Mouse (Mus musculus): ENCODE measurements around the gene Nsmf. TPM values are rescaled to one million over a fixed set of nuclear protein-coding genes. Genes with fewer than 3 reads are reported as not detected.

The Nsmf gene
- total RNA-seq (2014; fragmentation: Nextera tagmentation) (28.5 and 36.4 TPM in 2 replicates), total RNA-seq (2017) (30.6 and 30.9 TPM in 2 replicates), polyA plus RNA-seq (2012) (29.5 and 29.7 TPM in 2 replicates)

- peak; percentile 81 for ATAC-seq (ENCODE audit: extremely low read depth, insufficient number of reproducible peaks, low FRiP score, poor library complexity, severe bottlenecking)
Observed at GRCm38 (mm10) chr2:25054221-25055067, at the start of gene Nsmf. TSS of gene Nsmf (plus strand) at chr2:25054355.

GRCm38 (mm10) chr2:25006767-25007166 is 47.4 kb upstream of the Nsmf start:
- Histone ChIP-seq H3K27me3 (ENCODE audit: insufficient read depth, low read length) (no peaks in the 10 kb centered on the region), H3K36me3 (replicated peaks) (peaks cover 40% of the 10 kb centered on the region), H3K4me1 (ENCODE audit: insufficient read depth, low read depth, low read length) (no peaks in the 10 kb centered on the region), H3K4me3 (ENCODE audit: low read depth, low read length) (no peak overlapping the region), H3K9me3 (replicated peaks) (no peaks in the 10 kb centered on the region)
- TF ChIP-seq GATA2 (IDR thresholded peaks at IDR 0.05; ENCODE audit: borderline replicate concordance, low read depth, low read length), result no peak
- no peak for TF ChIP-seq CTCF (IDR thresholded peaks at IDR 0.05; ENCODE audit: low read depth, low read length)
- TF ChIP-seq GATA1 (IDR thresholded peaks at IDR 0.05; ENCODE audit: borderline replicate concordance, low read length), result no peak
- no peak for TF ChIP-seq TAL1 (conservative IDR thresholded peaks at IDR 0.05; ENCODE audit: low read depth, low read length)
- TF ChIP-seq POLR2AphosphoS5 (IDR thresholded peaks at IDR 0.05; ENCODE audit: insufficient replicate concordance, low read depth, low read length), result no peak
- ATAC-seq (ENCODE audit: extremely low read depth, insufficient number of reproducible peaks, low FRiP score, poor library complexity, severe bottlenecking), result no peak
- no peak for DNase-seq (ENCODE audit: low spot score)

More at GRCm38 (mm10) chr2:25054221-25055067, at the start of gene Nsmf:
- no peak for TF ChIP-seq POLR2AphosphoS5 (IDR thresholded peaks at IDR 0.05; ENCODE audit: insufficient replicate concordance, low read depth, low read length)
- TF ChIP-seq CTCF (IDR thresholded peaks at IDR 0.05; ENCODE audit: low read depth, low read length), result no peak
- TF ChIP-seq GATA2 (IDR thresholded peaks at IDR 0.05; ENCODE audit: borderline replicate concordance, low read depth, low read length), result no peak
- TF ChIP-seq GATA1 (IDR thresholded peaks at IDR 0.05; ENCODE audit: borderline replicate concordance, low read length), result no peak
- no peak for TF ChIP-seq TAL1 (conservative IDR thresholded peaks at IDR 0.05; ENCODE audit: low read depth, low read length)
- Histone ChIP-seq H3K27me3 (ENCODE audit: insufficient read depth, low read length) (no peaks in the 10 kb centered on the region; the same call in 1 of the 2 replicates), H3K4me1 (ENCODE audit: insufficient read depth, low read depth, low read length) (peaks cover 22% of the 10 kb centered on the region), H3K9me3 (replicated peaks) (no peaks in the 10 kb centered on the region), H3K4me3 (ENCODE audit: low read depth, low read length) (peak within 1 kb of the TSS; percentile 77), H3K36me3 (replicated peaks) (peaks cover 85% of the 10 kb centered on the region)
- peak; percentile 85 for DNase-seq (ENCODE audit: low spot score)

GRCm38 (mm10) chr2:25008250-25008649 is 45.9 kb upstream of the Nsmf start:
- TF ChIP-seq POLR2AphosphoS5 (IDR thresholded peaks at IDR 0.05; ENCODE audit: insufficient replicate concordance, low read depth, low read length), result no peak
- TF ChIP-seq CTCF (IDR thresholded peaks at IDR 0.05; ENCODE audit: low read depth, low read length), result no peak
- no peak for TF ChIP-seq GATA1 (IDR thresholded peaks at IDR 0.05; ENCODE audit: borderline replicate concordance, low read length)
- no peak for TF ChIP-seq TAL1 (conservative IDR thresholded peaks at IDR 0.05; ENCODE audit: low read depth, low read length)
- no peak for TF ChIP-seq GATA2 (IDR thresholded peaks at IDR 0.05; ENCODE audit: borderline replicate concordance, low read depth, low read length)
- no peaks in the 10 kb centered on the region for H3K4me1 ChIP-seq (ENCODE audit: insufficient read depth, low read depth, low read length)
- peaks cover 36% of the 10 kb centered on the region for H3K36me3 ChIP-seq (replicated peaks)
- ATAC-seq (ENCODE audit: extremely low read depth, insufficient number of reproducible peaks, low FRiP score, poor library complexity, severe bottlenecking) (no peak), DNase-seq (ENCODE audit: low spot score) (no peak)
- H3K9me3 ChIP-seq (replicated peaks), result no peaks in the 10 kb centered on the region
- no peak overlapping the region for H3K4me3 ChIP-seq (ENCODE audit: low read depth, low read length)
- H3K27me3 ChIP-seq (ENCODE audit: insufficient read depth, low read length), result no peaks in the 10 kb centered on the region

GRCm38 (mm10) chr2:25022678-25023077 is 31.5 kb upstream of the Nsmf start:
- Histone ChIP-seq H3K27me3 (ENCODE audit: insufficient read depth, low read length) (no peaks in the 10 kb centered on the region), H3K36me3 (replicated peaks) (peaks cover 60% of the 10 kb centered on the region), H3K4me1 (ENCODE audit: insufficient read depth, low read depth, low read length) (peaks cover 4% of the 10 kb centered on the region; the same call in 1 of the 2 replicates), H3K4me3 (ENCODE audit: low read depth, low read length) (no peak overlapping the region), H3K9me3 (replicated peaks) (no peaks in the 10 kb centered on the region)
- TF ChIP-seq TAL1 (conservative IDR thresholded peaks at IDR 0.05; ENCODE audit: low read depth, low read length) (no peak), GATA1 (IDR thresholded peaks at IDR 0.05; ENCODE audit: borderline replicate concordance, low read length) (no peak), CTCF (IDR thresholded peaks at IDR 0.05; ENCODE audit: low read depth, low read length) (no peak), GATA2 (IDR thresholded peaks at IDR 0.05; ENCODE audit: borderline replicate concordance, low read depth, low read length) (no peak), POLR2AphosphoS5 (IDR thresholded peaks at IDR 0.05; ENCODE audit: insufficient replicate concordance, low read depth, low read length) (no peak)
- DNase-seq (ENCODE audit: low spot score), result no peak
- ATAC-seq (ENCODE audit: extremely low read depth, insufficient number of reproducible peaks, low FRiP score, poor library complexity, severe bottlenecking), result no peak

- H3K4me3 ChIP-seq (ENCODE audit: low read depth, low read length), result no peak overlapping the region
- H3K27me3 ChIP-seq (ENCODE audit: insufficient read depth, low read length), result no peaks in the 10 kb centered on the region
- DNase-seq (ENCODE audit: low spot score), result no peak
- no peaks in the 10 kb centered on the region for H3K9me3 ChIP-seq (replicated peaks)
- peaks cover 4% of the 10 kb centered on the region; the same call in 1 of the 2 replicates for H3K4me1 ChIP-seq (ENCODE audit: insufficient read depth, low read depth, low read length)
- TF ChIP-seq GATA2 (IDR thresholded peaks at IDR 0.05; ENCODE audit: borderline replicate concordance, low read depth, low read length) (no peak), CTCF (IDR thresholded peaks at IDR 0.05; ENCODE audit: low read depth, low read length) (no peak), POLR2AphosphoS5 (IDR thresholded peaks at IDR 0.05; ENCODE audit: insufficient replicate concordance, low read depth, low read length) (no peak), TAL1 (conservative IDR thresholded peaks at IDR 0.05; ENCODE audit: low read depth, low read length) (no peak), GATA1 (IDR thresholded peaks at IDR 0.05; ENCODE audit: borderline replicate concordance, low read length) (no peak)
- H3K36me3 ChIP-seq (replicated peaks), result peaks cover 54% of the 10 kb centered on the region
- no peak for ATAC-seq (ENCODE audit: extremely low read depth, insufficient number of reproducible peaks, low FRiP score, poor library complexity, severe bottlenecking)
Observed at GRCm38 (mm10) chr2:25025109-25025508, 29.0 kb upstream of the Nsmf start.

GRCm38 (mm10) chr2:25034994-25035393 is 19.2 kb upstream of the Nsmf start:
- H3K9me3 ChIP-seq (replicated peaks), result no peaks in the 10 kb centered on the region
- no peak for DNase-seq (ENCODE audit: low spot score)
- no peak overlapping the region for H3K4me3 ChIP-seq (ENCODE audit: low read depth, low read length)
- TF ChIP-seq TAL1 (conservative IDR thresholded peaks at IDR 0.05; ENCODE audit: low read depth, low read length) (no peak), GATA1 (IDR thresholded peaks at IDR 0.05; ENCODE audit: borderline replicate concordance, low read length) (no peak), GATA2 (IDR thresholded peaks at IDR 0.05; ENCODE audit: borderline replicate concordance, low read depth, low read length) (no peak), CTCF (IDR thresholded peaks at IDR 0.05; ENCODE audit: low read depth, low read length) (no peak), POLR2AphosphoS5 (IDR thresholded peaks at IDR 0.05; ENCODE audit: insufficient replicate concordance, low read depth, low read length) (no peak)
- no peaks in the 10 kb centered on the region for H3K4me1 ChIP-seq (ENCODE audit: insufficient read depth, low read depth, low read length)
- H3K27me3 ChIP-seq (ENCODE audit: insufficient read depth, low read length), result no peaks in the 10 kb centered on the region
- peaks cover 56% of the 10 kb centered on the region for H3K36me3 ChIP-seq (replicated peaks)
- no peak for ATAC-seq (ENCODE audit: extremely low read depth, insufficient number of reproducible peaks, low FRiP score, poor library complexity, severe bottlenecking)
